In genomic region chr2:25501593-25502486, GRCm38 (mm10) we compare ENCODE assay signal across 8 mouse cellular contexts. TPM values are rescaled to one million over a fixed set of nuclear protein-coding genes. Genes with fewer than 3 reads are reported as not detected.
DNase-seq lines count a peak whose midpoint lies in the region; ATAC-seq and TF ChIP-seq lines count a peak whose summit lies in the region.

Gene C8g (minus strand): TSS chr2:25501719.

- H3K27ac ChIP-seq in intestine, embryonic 15.5 days = peak within 1 kb of the TSS; percentile 33; the same call in 1 of the 2 replicates
- H3K27ac ChIP-seq in midbrain, postnatal 0 days (ENCODE audit: low read depth, low read length) = peak within 1 kb of the TSS; percentile 87

- H3K4me3 ChIP-seq in erythroblast, embryonic 14.5 days (replicated peaks) = peak within 1 kb of the TSS; percentile 72
- peak within 1 kb of the TSS; percentile 68 for H3K4me3 ChIP-seq in intestine, embryonic 15.5 days (replicated peaks)
- H3K4me3 ChIP-seq in midbrain, postnatal 0 days (ENCODE audit: low read depth, low read length) = peak within 1 kb of the TSS; percentile 86

- DNase-seq in thymus, postnatal 4 days = peak; percentile 38
- no peak for DNase-seq in thymus, postnatal 0 days (ENCODE audit: low spot score)
- DNase-seq in midbrain, postnatal 0 days (ENCODE audit: low spot score) = peak; percentile 12
- DNase-seq in urinary bladder, postnatal 4 days (ENCODE audit: low spot score in 2 of 2) = no peak
- no peak for DNase-seq in gastrocnemius, postnatal 4 days (ENCODE audit: low spot score in 2 of 2)

- H3K4me2 ChIP-seq in intestine, embryonic 15.5 days (replicated peaks) = peak within 1 kb of the TSS; percentile 84
- peak within 1 kb of the TSS; percentile 96 for H3K4me2 ChIP-seq in midbrain, postnatal 0 days (ENCODE audit: low read depth, low read length, poor library complexity, severe bottlenecking)

- no peaks in the 10 kb centered on the region for H3K27me3 ChIP-seq in erythroblast, embryonic 14.5 days (ENCODE audit: control insufficient read depth)
- no peaks in the 10 kb centered on the region for H3K27me3 ChIP-seq in intestine, embryonic 15.5 days (replicated peaks)
- H3K27me3 ChIP-seq in midbrain, postnatal 0 days (ENCODE audit: insufficient read depth, low read length) = no peaks in the 10 kb centered on the region

- TF ChIP-seq CTCF in midbrain, postnatal 0 days (IDR thresholded peaks at IDR 0.05) = 0 out of 2 replicates have a peak, but pooled peaks have one; percentile 3

- peak within 1 kb of the TSS; percentile 87 for H3K9ac ChIP-seq in intestine, embryonic 15.5 days
- H3K9ac ChIP-seq in midbrain, postnatal 0 days (replicated peaks; ENCODE audit: low read length, poor library complexity, severe bottlenecking) = peak within 1 kb of the TSS; percentile 97

- 74% methylated on average over 20 of the region's 20 CpGs for WGBS in intestine, embryonic 15.5 days
- WGBS in midbrain, postnatal 0 days = 76% methylated on average over 20 of the region's 20 CpGs

- peaks cover 67% of the 10 kb centered on the region for H3K4me1 ChIP-seq in erythroblast, embryonic 14.5 days (ENCODE audit: control insufficient read depth)
- H3K4me1 ChIP-seq in intestine, embryonic 15.5 days (replicated peaks) = peaks cover 27% of the 10 kb centered on the region
- H3K4me1 ChIP-seq in midbrain, postnatal 0 days (ENCODE audit: insufficient read depth, low read length) = peaks cover 11% of the 10 kb centered on the region

- no peaks in the 10 kb centered on the region for H3K9me3 ChIP-seq in erythroblast, embryonic 14.5 days (ENCODE audit: control insufficient read depth, low read length)
- no peaks in the 10 kb centered on the region for H3K9me3 ChIP-seq in intestine, embryonic 15.5 days
- no peaks in the 10 kb centered on the region for H3K9me3 ChIP-seq in midbrain, postnatal 0 days (ENCODE audit: low read length)

- ATAC-seq in erythroblast, adult 5-6 weeks (replicated peaks; ENCODE audit: low FRiP score, poor library complexity, severe bottlenecking) = no peak
- ATAC-seq in intestine, embryonic 15.5 days = no peak
- ATAC-seq in midbrain, postnatal 0 days (ENCODE audit: low FRiP score) = no peak

- H3K36me3 ChIP-seq in erythroblast, embryonic 14.5 days (ENCODE audit: control insufficient read depth) = peaks cover 49% of the 10 kb centered on the region
- peaks cover 7% of the 10 kb centered on the region for H3K36me3 ChIP-seq in intestine, embryonic 15.5 days
- peaks cover 33% of the 10 kb centered on the region for H3K36me3 ChIP-seq in midbrain, postnatal 0 days (ENCODE audit: insufficient read depth, low read length)

RNA-seq across cellular contexts. Expression of gene C8g, which starts in this region (rescaled TPM):
- polyA plus RNA-seq in erythroblast, embryonic 14.5 days (2012) = not detected in 2 replicates
- not detected in 2 replicates for total RNA-seq in erythroblast, adult 5-6 weeks (2015; ENCODE audit: low replicate concordance)
- not detected in 2 replicates for total RNA-seq in erythroblast, adult 5-6 weeks (2017; ENCODE audit: low replicate concordance)
- polyA plus RNA-seq in thymus, postnatal 0 days (2015; fragmentation: Nextera tagmentation; extraction: Ambion mirVana) = 5.6 and 6.4 TPM in 2 replicates
- polyA plus RNA-seq in intestine, embryonic 15.5 days (2015; fragmentation: Nextera tagmentation; extraction: Ambion mirVana) = 5.4 and 8.3 TPM in 2 replicates
- total RNA-seq in midbrain, postnatal 0 days (2014; rRNA removed) = 2.7 and 4.4 TPM in 2 replicates
- 6.8 TPM in 2 replicates for polyA plus RNA-seq in midbrain, postnatal 0 days (2015; fragmentation: Nextera tagmentation; extraction: Ambion mirVana)
- total RNA-seq in gastrocnemius, postnatal 4 days (2021) = 1 to 10 TPM in 1 of 2 experiments, under 1 TPM in 1; 0.74 to 1.2 TPM

Comparison
In these comparisons a context has a peak if more than half of its experiments do, and no peak if none do; other contexts are left out.
1. DNase-seq: peak in thymus, postnatal 4 days (single experiment) and midbrain, postnatal 0 days (single experiment); none in thymus, postnatal 0 days (single experiment), urinary bladder, postnatal 4 days (0 of 2) and gastrocnemius, postnatal 4 days (0 of 2).
2. Peak in every context shown above with its lines, with median percentiles within 50 percentile points of each other: H3K4me3 ChIP-seq.